Mouse (Mus musculus): ENCODE measurements around the gene Grap2. TPM values are rescaled to one million over a fixed set of nuclear protein-coding genes. Genes with fewer than 3 reads are reported as not detected.

Gene Grap2
- polyA plus RNA-seq, 1 experiment from 2014 or later = 0.66 TPM

- no peak for ATAC-seq (ENCODE audit: low FRiP score, low TSS enrichment)
- no peak overlapping the region for H3K27ac ChIP-seq (replicated peaks; ENCODE audit: low read depth, low read length)
- H3K9ac ChIP-seq (replicated peaks; ENCODE audit: low read length) = no peak overlapping the region
- DNase-seq = no peak
- H3K36me3 ChIP-seq (ENCODE audit: control insufficient read depth, insufficient read depth, low read length) = no peaks in the 10 kb centered on the region
- H3K9me3 ChIP-seq (ENCODE audit: control insufficient read depth, low read length) = no peaks in the 10 kb centered on the region
- H3K4me3 ChIP-seq (replicated peaks; ENCODE audit: low read depth, low read length) = no peak overlapping the region
- H3K4me2 ChIP-seq (ENCODE audit: low read length) = no peak overlapping the region
- H3K4me1 ChIP-seq (ENCODE audit: control insufficient read depth, insufficient read depth, low read length) = peaks cover 17% of the 10 kb centered on the region
- WGBS = 73% methylated on average over 20 of the region's 20 CpGs
- no peaks in the 10 kb centered on the region for H3K27me3 ChIP-seq (ENCODE audit: control insufficient read depth, insufficient read depth, low read length)
Observed at GRCm38 (mm10) chr15:80582581-80583495, 10.4 kb downstream of the Grap2 start.

DNA sequence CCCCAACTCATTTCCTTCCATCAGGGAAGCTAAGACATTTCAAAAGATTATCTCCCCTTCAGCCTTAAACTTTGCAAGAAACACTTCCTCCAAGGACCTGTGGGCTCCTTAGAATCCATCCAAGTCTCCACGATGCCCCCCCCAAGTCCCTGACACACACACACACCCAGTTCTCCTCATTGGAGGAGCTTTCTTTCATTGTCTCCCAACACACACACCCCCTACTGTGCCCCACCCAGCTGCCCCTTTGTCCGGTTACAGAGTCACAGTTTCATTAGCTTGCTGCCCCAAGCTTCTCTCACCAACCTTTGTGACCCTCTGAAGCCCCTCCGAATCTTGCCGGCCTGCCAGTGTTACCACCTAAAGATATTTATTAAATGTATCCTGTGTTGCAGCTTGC is 13.9 kb downstream of the Grap2 start:
- no peak overlapping the region for H3K4me2 ChIP-seq (ENCODE audit: low read length)

DNA sequence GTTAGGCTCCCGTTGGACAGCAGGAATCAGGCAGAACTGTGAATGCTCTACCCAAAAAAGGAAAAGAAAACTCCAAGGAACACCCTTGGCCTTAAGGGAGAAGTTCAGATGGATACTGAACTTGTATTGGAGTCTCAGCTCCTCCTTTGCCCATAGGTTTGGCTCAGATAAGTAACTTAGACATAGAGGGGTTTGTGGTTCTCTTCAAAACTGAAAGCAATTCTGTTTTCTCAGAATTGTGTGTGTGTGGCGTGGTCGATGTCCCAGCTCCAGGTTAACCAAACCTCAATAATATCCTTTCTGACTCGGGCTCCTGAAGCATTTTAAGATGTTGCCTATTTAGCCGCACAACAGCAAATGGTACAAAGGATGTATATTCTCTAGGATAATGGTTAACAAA is 18.2 kb downstream of the Grap2 start:
- Histone ChIP-seq H3K27me3 (ENCODE audit: control insufficient read depth, insufficient read depth, low read length) (no peaks in the 10 kb centered on the region), H3K4me2 (ENCODE audit: low read length) (no peak overlapping the region), H3K4me3 (replicated peaks; ENCODE audit: low read depth, low read length) (no peak overlapping the region), H3K27ac (replicated peaks; ENCODE audit: low read depth, low read length) (no peak overlapping the region), H3K9ac (replicated peaks; ENCODE audit: low read length) (no peak overlapping the region), H3K9me3 (ENCODE audit: control insufficient read depth, low read length) (no peaks in the 10 kb centered on the region), H3K36me3 (ENCODE audit: control insufficient read depth, insufficient read depth, low read length) (no peaks in the 10 kb centered on the region), H3K4me1 (ENCODE audit: control insufficient read depth, insufficient read depth, low read length) (peaks cover 13% of the 10 kb centered on the region; the same call in 1 of the 2 replicates)
- ATAC-seq (ENCODE audit: low FRiP score, low TSS enrichment) (no peak), DNase-seq (no peak)
- 94% methylated on average over 5 of the region's 5 CpGs for WGBS

More for the DNA sequence above, 13.9 kb downstream of the Grap2 start:
- Histone ChIP-seq H3K9ac (replicated peaks; ENCODE audit: low read length) (no peak overlapping the region), H3K9me3 (ENCODE audit: control insufficient read depth, low read length) (no peaks in the 10 kb centered on the region), H3K27me3 (ENCODE audit: control insufficient read depth, insufficient read depth, low read length) (no peaks in the 10 kb centered on the region), H3K36me3 (ENCODE audit: control insufficient read depth, insufficient read depth, low read length) (no peaks in the 10 kb centered on the region), H3K4me1 (ENCODE audit: control insufficient read depth, insufficient read depth, low read length) (peaks cover 13% of the 10 kb centered on the region; the same call in 1 of the 2 replicates), H3K27ac (replicated peaks; ENCODE audit: low read depth, low read length) (no peak overlapping the region), H3K4me3 (replicated peaks; ENCODE audit: low read depth, low read length) (no peak overlapping the region)
- DNase-seq = no peak
- no peak for ATAC-seq (ENCODE audit: low FRiP score, low TSS enrichment)
- WGBS = 13% methylated on average over 4 of the region's 4 CpGs

DNA sequence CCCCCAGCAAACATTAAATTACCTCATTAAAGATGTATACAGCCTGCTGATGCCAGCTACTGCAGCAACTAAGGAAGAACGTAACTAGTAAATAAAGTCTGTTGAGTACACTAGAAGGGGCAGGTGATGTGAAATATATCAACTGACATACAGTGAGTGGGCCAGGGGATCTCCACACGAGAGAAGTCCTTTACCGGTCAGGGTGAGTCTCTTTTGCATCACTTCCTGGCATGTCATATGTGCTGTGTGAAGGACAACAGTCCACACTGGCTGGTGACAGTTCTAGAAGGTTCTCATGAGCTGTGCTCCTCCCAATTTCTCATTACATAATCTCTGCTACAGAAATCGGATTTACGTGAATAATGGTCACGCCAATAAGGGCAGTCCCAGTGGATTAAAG is 20.3 kb downstream of the Grap2 start:
- no peaks in the 10 kb centered on the region for H3K27me3 ChIP-seq (ENCODE audit: control insufficient read depth, insufficient read depth, low read length)
- no peaks in the 10 kb centered on the region for H3K36me3 ChIP-seq (ENCODE audit: control insufficient read depth, insufficient read depth, low read length)
- no peak overlapping the region for H3K27ac ChIP-seq (replicated peaks; ENCODE audit: low read depth, low read length)
- DNase-seq (no peak), ATAC-seq (ENCODE audit: low FRiP score, low TSS enrichment) (no peak)
- H3K9ac ChIP-seq (replicated peaks; ENCODE audit: low read length) = no peak overlapping the region
- H3K4me1 ChIP-seq (ENCODE audit: control insufficient read depth, insufficient read depth, low read length) = no peaks in the 10 kb centered on the region
- WGBS = 73% methylated on average over 6 of the region's 6 CpGs
- H3K9me3 ChIP-seq (ENCODE audit: control insufficient read depth, low read length) = no peaks in the 10 kb centered on the region
- no peak overlapping the region for H3K4me2 ChIP-seq (ENCODE audit: low read length)
- H3K4me3 ChIP-seq (replicated peaks; ENCODE audit: low read depth, low read length) = no peak overlapping the region

DNA sequence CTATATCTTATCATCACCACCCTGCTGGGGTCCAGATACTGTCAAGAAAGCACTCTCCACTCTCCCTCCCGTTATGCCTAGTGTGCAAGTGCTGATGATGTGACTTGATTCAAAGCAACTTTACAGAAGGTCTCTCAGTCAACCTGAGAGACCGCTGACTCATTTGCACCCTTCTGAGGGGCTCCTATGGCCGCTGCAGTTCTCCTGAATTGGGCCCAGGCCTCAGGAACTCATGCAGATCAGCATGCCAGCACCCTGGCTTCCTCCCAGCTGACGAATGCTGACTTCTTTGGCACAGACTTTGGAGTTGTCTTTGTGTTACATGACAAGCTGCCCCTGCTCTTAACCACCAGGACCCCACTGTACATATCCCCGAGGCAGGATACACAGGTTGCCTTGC is 21.5 kb downstream of the Grap2 start:
- Histone ChIP-seq H3K36me3 (ENCODE audit: control insufficient read depth, insufficient read depth, low read length) (no peaks in the 10 kb centered on the region), H3K27me3 (ENCODE audit: control insufficient read depth, insufficient read depth, low read length) (no peaks in the 10 kb centered on the region), H3K4me2 (ENCODE audit: low read length) (no peak overlapping the region), H3K4me1 (ENCODE audit: control insufficient read depth, insufficient read depth, low read length) (no peaks in the 10 kb centered on the region), H3K27ac (replicated peaks; ENCODE audit: low read depth, low read length) (no peak overlapping the region), H3K9ac (replicated peaks; ENCODE audit: low read length) (no peak overlapping the region), H3K4me3 (replicated peaks; ENCODE audit: low read depth, low read length) (no peak overlapping the region), H3K9me3 (ENCODE audit: control insufficient read depth, low read length) (no peaks in the 10 kb centered on the region)
- WGBS = 78% methylated on average over 5 of the region's 5 CpGs
- DNase-seq = no peak
- ATAC-seq (ENCODE audit: low FRiP score, low TSS enrichment) = no peak

DNA sequence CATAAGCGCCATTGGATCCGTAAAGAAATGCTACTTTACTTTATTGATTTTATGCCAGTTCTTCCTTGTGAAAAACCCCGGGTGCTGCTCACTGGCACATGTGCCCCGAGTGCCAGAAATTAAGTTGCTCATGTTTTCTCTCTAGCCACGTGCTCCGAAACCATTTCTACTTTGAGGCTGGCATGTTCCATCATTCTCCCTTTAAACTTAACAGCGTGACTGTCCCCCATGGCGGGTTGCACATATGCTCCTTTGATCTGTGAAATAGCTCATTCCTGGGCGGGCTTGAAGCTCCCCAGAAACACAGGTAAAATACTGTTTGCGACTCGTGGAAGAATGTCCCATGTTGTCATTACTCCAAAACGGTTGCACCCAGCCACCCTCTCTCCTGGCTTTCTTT is 26.4 kb downstream of the Grap2 start:
- Histone ChIP-seq H3K27ac (replicated peaks; ENCODE audit: low read depth, low read length) (no peak overlapping the region), H3K27me3 (ENCODE audit: control insufficient read depth, insufficient read depth, low read length) (no peaks in the 10 kb centered on the region), H3K4me1 (ENCODE audit: control insufficient read depth, insufficient read depth, low read length) (no peaks in the 10 kb centered on the region), H3K4me3 (replicated peaks; ENCODE audit: low read depth, low read length) (no peak overlapping the region), H3K36me3 (ENCODE audit: control insufficient read depth, insufficient read depth, low read length) (no peaks in the 10 kb centered on the region), H3K9me3 (ENCODE audit: control insufficient read depth, low read length) (no peaks in the 10 kb centered on the region), H3K4me2 (ENCODE audit: low read length) (no peak overlapping the region), H3K9ac (replicated peaks; ENCODE audit: low read length) (no peak overlapping the region)
- no peak for DNase-seq
- 70% methylated on average over 12 of the region's 12 CpGs for WGBS
- no peak for ATAC-seq (ENCODE audit: low FRiP score, low TSS enrichment)

DNA sequence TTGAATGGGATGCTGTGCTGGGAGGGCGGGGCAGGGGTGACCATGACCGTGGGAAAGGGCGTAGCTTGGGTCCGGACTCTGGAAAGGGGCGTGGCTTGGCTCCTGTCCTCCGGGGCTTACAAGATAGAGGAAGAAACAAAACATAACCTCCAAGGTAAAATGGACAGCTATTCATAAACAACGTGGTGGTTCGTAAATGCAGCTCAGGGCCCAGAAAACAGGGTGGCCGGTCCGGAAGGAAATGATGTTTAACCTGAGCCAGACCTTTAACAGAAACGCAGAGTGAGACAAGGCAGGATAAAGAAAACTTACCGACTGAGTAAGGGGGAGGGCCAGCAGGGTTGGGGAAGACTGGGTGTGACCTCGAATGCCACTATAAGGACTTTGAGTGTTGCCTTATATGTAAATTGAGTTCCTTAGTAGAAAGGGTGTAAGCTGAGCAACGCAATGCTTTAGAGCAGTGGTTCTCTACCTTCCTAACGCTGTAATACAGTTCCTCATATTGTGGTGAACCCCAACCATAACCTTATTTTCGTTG is 26.9 kb downstream of the Grap2 start:
- H3K4me3 ChIP-seq (replicated peaks; ENCODE audit: low read depth, low read length) = no peak overlapping the region
- H3K9me3 ChIP-seq (ENCODE audit: control insufficient read depth, low read length) = no peaks in the 10 kb centered on the region
- 58% methylated on average over 16 of the region's 16 CpGs for WGBS
- H3K4me1 ChIP-seq (ENCODE audit: control insufficient read depth, insufficient read depth, low read length) = no peaks in the 10 kb centered on the region
- no peak overlapping the region for H3K9ac ChIP-seq (replicated peaks; ENCODE audit: low read length)
- no peak for ATAC-seq (ENCODE audit: low FRiP score, low TSS enrichment)
- DNase-seq = no peak
- H3K36me3 ChIP-seq (ENCODE audit: control insufficient read depth, insufficient read depth, low read length) = no peaks in the 10 kb centered on the region
- H3K27me3 ChIP-seq (ENCODE audit: control insufficient read depth, insufficient read depth, low read length) = no peaks in the 10 kb centered on the region
- no peak overlapping the region for H3K27ac ChIP-seq (replicated peaks; ENCODE audit: low read depth, low read length)
- H3K4me2 ChIP-seq (ENCODE audit: low read length) = no peak overlapping the region

- Histone ChIP-seq H3K36me3 (ENCODE audit: control insufficient read depth, insufficient read depth, low read length) (no peaks in the 10 kb centered on the region), H3K4me1 (ENCODE audit: control insufficient read depth, insufficient read depth, low read length) (no peaks in the 10 kb centered on the region), H3K9me3 (ENCODE audit: control insufficient read depth, low read length) (no peaks in the 10 kb centered on the region), H3K4me2 (ENCODE audit: low read length) (no peak overlapping the region), H3K27me3 (ENCODE audit: control insufficient read depth, insufficient read depth, low read length) (no peaks in the 10 kb centered on the region), H3K4me3 (replicated peaks; ENCODE audit: low read depth, low read length) (no peak overlapping the region), H3K27ac (replicated peaks; ENCODE audit: low read depth, low read length) (no peak overlapping the region), H3K9ac (replicated peaks; ENCODE audit: low read length) (no peak overlapping the region)
- WGBS = 85% methylated on average over 4 of the region's 4 CpGs
- no peak for DNase-seq
- ATAC-seq (ENCODE audit: low FRiP score, low TSS enrichment) = no peak
Observed at GRCm38 (mm10) chr15:80599843-80600242, 27.4 kb downstream of the Grap2 start.

DNA sequence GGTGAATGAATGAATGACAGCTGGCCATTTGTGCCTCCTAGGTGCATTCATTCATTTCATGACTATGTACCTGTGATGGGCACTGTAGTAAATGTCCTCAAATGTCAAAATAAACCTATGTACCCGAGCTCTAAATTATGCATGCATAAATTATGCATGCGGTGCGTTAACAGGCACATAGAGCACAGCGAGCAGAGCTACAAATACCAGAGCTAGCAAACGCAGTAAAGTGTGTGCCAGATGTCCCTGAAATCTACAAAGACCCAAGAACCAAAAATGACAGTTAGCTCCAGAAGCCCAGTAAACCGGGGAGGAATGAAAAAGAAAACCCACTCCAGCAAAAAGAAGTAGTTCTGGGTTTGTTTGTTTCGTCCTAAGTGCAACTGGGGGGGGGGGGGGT is 29.1 kb downstream of the Grap2 start:
- Histone ChIP-seq H3K4me1 (ENCODE audit: control insufficient read depth, insufficient read depth, low read length) (no peaks in the 10 kb centered on the region), H3K27me3 (ENCODE audit: control insufficient read depth, insufficient read depth, low read length) (no peaks in the 10 kb centered on the region), H3K36me3 (ENCODE audit: control insufficient read depth, insufficient read depth, low read length) (no peaks in the 10 kb centered on the region), H3K27ac (replicated peaks; ENCODE audit: low read depth, low read length) (no peak overlapping the region), H3K4me2 (ENCODE audit: low read length) (no peak overlapping the region), H3K9ac (replicated peaks; ENCODE audit: low read length) (no peak overlapping the region), H3K4me3 (replicated peaks; ENCODE audit: low read depth, low read length) (no peak overlapping the region), H3K9me3 (ENCODE audit: control insufficient read depth, low read length) (no peaks in the 10 kb centered on the region)
- no peak for ATAC-seq (ENCODE audit: low FRiP score, low TSS enrichment)
- DNase-seq = peak; percentile 53
- WGBS = 37% methylated on average over 7 of the region's 7 CpGs

Data from midbrain, embryonic 14.5 days (tissue).